In the genomic region with DNA sequence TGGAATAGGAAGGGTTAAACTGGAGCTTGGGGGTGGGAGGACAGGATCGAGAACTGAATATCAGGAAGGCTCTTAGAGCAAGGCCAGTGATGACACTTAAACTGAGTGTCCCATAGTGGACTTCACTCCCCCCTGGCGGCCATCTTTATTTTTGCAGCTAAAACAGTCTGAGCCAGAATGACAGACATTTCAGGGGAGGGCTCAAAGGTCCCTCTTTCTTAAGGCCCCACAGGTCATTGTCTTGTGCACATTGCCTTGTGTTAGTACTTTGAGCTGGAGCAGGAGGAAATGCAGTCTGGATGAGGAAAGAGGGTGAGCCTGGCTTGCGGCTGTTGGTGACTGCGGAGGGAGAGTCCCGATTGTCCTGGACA, we compare ENCODE assay signal across 8 mouse cellular contexts. TPM values are rescaled to one million over a fixed set of nuclear protein-coding genes. Genes with fewer than 3 reads are reported as not detected.
DNase-seq lines count a peak whose midpoint lies in the region; ATAC-seq and TF ChIP-seq lines count a peak whose summit lies in the region.

No protein-coding gene starts in this region.

- DNase-seq in forebrain, embryonic 10.5 days (ENCODE audit: extremely low spot score, low spot score), result peak; percentile 67
- DNase-seq in heart, postnatal 4 days, result peak; percentile 90
- peak; percentile 71 for DNase-seq in layer of hippocampus, adult 9-10 months (ENCODE audit: low spot score)
- DNase-seq in lung, postnatal 4 days, result peak; percentile 38 to 84
- peak; percentile 75 for DNase-seq in right cerebral cortex, postnatal 14 days

- H3K4me2 ChIP-seq in forebrain, embryonic 13.5 days, result no peak overlapping the region

- TF ChIP-seq CTCF in bone marrow macrophage, adult 2 months (IDR thresholded peaks at IDR 0.05; ENCODE audit: low read depth, low read length), result peak; percentile 55

- ATAC-seq in forebrain, embryonic 13.5 days, result no peak
- peak; percentile 91 for ATAC-seq in erythroblast, adult 5-6 weeks (replicated peaks; ENCODE audit: low FRiP score, poor library complexity, severe bottlenecking)

- WGBS in forebrain, embryonic 10.5 days, result 57% methylated on average over 5 of the region's 5 CpGs
- 54% methylated on average over 5 of the region's 5 CpGs for WGBS in forebrain, embryonic 13.5 days

- no peaks in the 10 kb centered on the region for H3K9me3 ChIP-seq in forebrain, embryonic 10.5 days
- no peaks in the 10 kb centered on the region for H3K9me3 ChIP-seq in forebrain, embryonic 13.5 days (replicated peaks)

- no peak overlapping the region for H3K27ac ChIP-seq in forebrain, embryonic 10.5 days
- no peak overlapping the region for H3K27ac ChIP-seq in forebrain, embryonic 13.5 days
- peak overlapping the region; percentile 84 for H3K27ac ChIP-seq in bone marrow macrophage, adult 2 months (ENCODE audit: insufficient read depth, low read depth, low read length)

- H3K27me3 ChIP-seq in forebrain, embryonic 10.5 days (ENCODE audit: poor library complexity, severe bottlenecking), result no peaks in the 10 kb centered on the region
- no peaks in the 10 kb centered on the region for H3K27me3 ChIP-seq in forebrain, embryonic 13.5 days

- no peaks in the 10 kb centered on the region for H3K36me3 ChIP-seq in forebrain, embryonic 10.5 days (replicated peaks)
- H3K36me3 ChIP-seq in forebrain, embryonic 13.5 days (ENCODE audit: poor library complexity, severe bottlenecking), result no peaks in the 10 kb centered on the region

- H3K4me3 ChIP-seq in forebrain, embryonic 10.5 days, result no peak overlapping the region
- no peak overlapping the region for H3K4me3 ChIP-seq in forebrain, embryonic 13.5 days
- H3K4me3 ChIP-seq in bone marrow macrophage, adult 2 months (ENCODE audit: insufficient read depth, low read length), result peak overlapping the region; percentile 38

- no peak for TF ChIP-seq POLR2A in bone marrow macrophage, adult 2 months (IDR thresholded peaks at IDR 0.05; ENCODE audit: borderline replicate concordance, low read depth, low read length)

- H3K9ac ChIP-seq in forebrain, embryonic 13.5 days, result no peak overlapping the region

- H3K4me1 ChIP-seq in forebrain, embryonic 10.5 days, result peaks cover 12% of the 10 kb centered on the region; the same call in 1 of the 2 replicates
- 0 out of 2 replicates have a peak, but pooled peaks cover 3% of the 10 kb centered on the region for H3K4me1 ChIP-seq in forebrain, embryonic 13.5 days
- peaks cover 52% of the 10 kb centered on the region for H3K4me1 ChIP-seq in bone marrow macrophage, adult 2 months (ENCODE audit: control insufficient read depth, insufficient read depth, low read length)

RNA-seq across cellular contexts. Expression of a gene that starts 11.0 kb away (rescaled TPM):
- polyA plus RNA-seq in forebrain, embryonic 10.5 days (2016; fragmentation: Nextera tagmentation; extraction: Ambion mirVana), result 15.9 and 19.7 TPM in 2 replicates
- polyA plus RNA-seq in forebrain, embryonic 13.5 days (2015; fragmentation: Nextera tagmentation; extraction: Ambion mirVana), result 5.5 and 5.6 TPM in 2 replicates
- 2.9 and 4.3 TPM in 2 replicates for polyA plus RNA-seq in bone marrow macrophage, adult 2 months (2012; ENCODE audit: insufficient read depth, insufficient read length, missing spikeins)
- total RNA-seq in erythroblast, adult 5-6 weeks (2015; ENCODE audit: low replicate concordance), result 0.84 TPM in 1 of 2 replicates, not detected in the other
- total RNA-seq in erythroblast, adult 5-6 weeks (2017; ENCODE audit: low replicate concordance), result 0.84 TPM in 1 of 2 replicates, not detected in the other
- 10 to 100 TPM; 24.6 to 28.1 TPM for total RNA-seq in heart, postnatal 4 days (2021)

RNA-seq across cellular contexts. Expression of a gene that starts 20.1 kb away (rescaled TPM):
- 49.5 and 53.1 TPM in 2 replicates for polyA plus RNA-seq in forebrain, embryonic 10.5 days (2016; fragmentation: Nextera tagmentation; extraction: Ambion mirVana)
- polyA plus RNA-seq in forebrain, embryonic 13.5 days (2015; fragmentation: Nextera tagmentation; extraction: Ambion mirVana), result 36.2 and 38.3 TPM in 2 replicates
- 69.0 and 75.4 TPM in 2 replicates for polyA plus RNA-seq in bone marrow macrophage, adult 2 months (2012; ENCODE audit: insufficient read depth, insufficient read length, missing spikeins)
- 2.1 and 15.6 TPM in 2 replicates for total RNA-seq in erythroblast, adult 5-6 weeks (2015; ENCODE audit: low replicate concordance)
- 0.56 TPM in 1 of 2 replicates, not detected in the other for total RNA-seq in erythroblast, adult 5-6 weeks (2017; ENCODE audit: low replicate concordance)
- 10 to 100 TPM; 25.4 to 26.8 TPM for total RNA-seq in heart, postnatal 4 days (2021)
